Mouse (Mus musculus): ENCODE measurements at regions not wholly inside any gene's neighbourhood (a gene's known extent, or its start where the extent isn't known, plus 50 kb on each side); places are given as distances from the start of the nearest gene placed in this dataset.

GRCm38 (mm10) chr15:87108411-87108810, 435.7 kb upstream of the Fam19a5 start:
- H3K27me3 ChIP-seq (ENCODE audit: control insufficient read depth, insufficient read depth, low read depth, low read length), result no peaks in the 10 kb centered on the region
- no peaks in the 10 kb centered on the region for H3K36me3 ChIP-seq (ENCODE audit: control insufficient read depth, insufficient read depth)
- H3K9ac ChIP-seq (ENCODE audit: low read depth, low read length), result no peak overlapping the region
- no peaks in the 10 kb centered on the region for H3K9me3 ChIP-seq (replicated peaks; ENCODE audit: control insufficient read depth, low read length)
- H3K4me2 ChIP-seq (ENCODE audit: low read depth, low read length), result no peak overlapping the region
- H3K4me1 ChIP-seq (ENCODE audit: control insufficient read depth, low read depth, low read length), result no peaks in the 10 kb centered on the region
- H3K4me3 ChIP-seq (ENCODE audit: low read depth, low read length), result no peak overlapping the region
- WGBS (ENCODE audit: insufficient replicate concordance), result 43% methylated on average over 7 of the region's 7 CpGs
- ATAC-seq (ENCODE audit: low read depth), result no peak
- no peak overlapping the region for H3K27ac ChIP-seq (ENCODE audit: low read length)

DNA sequence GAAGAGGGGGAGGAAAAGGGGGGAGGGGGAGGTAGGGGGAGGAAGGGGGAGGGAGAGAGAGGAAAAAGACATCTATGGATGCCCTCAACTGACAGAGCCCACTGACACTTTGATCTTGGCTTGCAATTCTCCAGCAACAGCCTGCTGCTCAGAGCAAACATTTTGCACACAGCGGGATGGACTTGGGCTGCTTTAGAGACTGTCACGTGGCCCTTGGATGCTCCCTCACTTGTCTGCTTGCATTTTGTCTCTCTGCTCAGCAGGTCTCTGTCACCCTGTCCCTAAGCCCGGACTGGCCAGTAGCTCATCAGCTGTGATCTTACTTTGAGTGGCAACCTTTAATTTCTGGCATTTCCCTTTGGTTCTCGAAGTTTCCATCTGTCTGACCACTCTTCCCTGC, 421.4 kb upstream of the Fam19a5 start:
- WGBS (ENCODE audit: insufficient replicate concordance), result 15% methylated on average over 4 of the region's 4 CpGs
- ATAC-seq (ENCODE audit: low read depth), result no peak

DNA sequence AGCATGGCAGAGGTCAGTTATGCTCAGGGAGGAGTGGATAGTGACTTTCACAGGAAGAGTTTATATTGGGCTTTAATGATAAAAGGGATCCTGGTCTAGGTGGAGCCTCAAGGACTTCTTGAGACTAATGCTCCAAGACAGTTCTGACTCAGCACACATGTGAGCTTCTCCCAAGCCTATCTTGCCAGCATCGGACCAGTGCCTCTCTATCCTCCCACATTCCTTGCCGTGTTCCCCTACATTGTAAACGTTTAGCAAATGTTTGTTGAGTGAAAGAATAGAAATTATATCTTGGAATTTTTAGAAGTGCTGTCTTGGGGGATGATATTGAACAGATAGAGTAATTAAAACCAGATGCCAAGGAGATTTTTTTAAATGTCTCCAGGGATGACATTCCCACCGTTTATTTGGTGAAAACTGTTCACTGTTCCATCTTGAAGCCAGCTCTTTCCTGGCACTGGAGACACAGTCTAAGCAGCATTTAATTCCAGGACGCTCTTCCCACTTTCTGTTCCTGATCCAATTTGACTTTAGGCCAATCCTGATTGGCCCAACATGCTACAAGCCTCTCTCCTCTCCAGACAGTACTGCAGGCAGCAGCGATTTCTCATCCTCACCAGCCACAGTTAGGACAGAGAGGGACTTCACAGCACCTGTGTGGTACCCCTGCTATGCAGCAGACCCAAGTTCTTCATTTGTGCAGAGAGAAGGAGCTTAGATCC, 418.5 kb upstream of the Fam19a5 start:
- 42% methylated on average over 6 of the region's 6 CpGs for WGBS (ENCODE audit: insufficient replicate concordance)
- H3K36me3 ChIP-seq (ENCODE audit: control insufficient read depth, insufficient read depth), result no peaks in the 10 kb centered on the region
- no peaks in the 10 kb centered on the region for H3K27me3 ChIP-seq (ENCODE audit: control insufficient read depth, insufficient read depth, low read depth, low read length)
- H3K9ac ChIP-seq (ENCODE audit: low read depth, low read length), result no peak overlapping the region
- no peaks in the 10 kb centered on the region for H3K9me3 ChIP-seq (replicated peaks; ENCODE audit: control insufficient read depth, low read length)
- H3K4me3 ChIP-seq (ENCODE audit: low read depth, low read length), result no peak overlapping the region
- ATAC-seq (ENCODE audit: low read depth), result no peak
- H3K4me2 ChIP-seq (ENCODE audit: low read depth, low read length), result no peak overlapping the region
- no peaks in the 10 kb centered on the region for H3K4me1 ChIP-seq (ENCODE audit: control insufficient read depth, low read depth, low read length)
- H3K27ac ChIP-seq (ENCODE audit: low read length), result no peak overlapping the region

More for the DNA sequence above, 421.4 kb upstream of the Fam19a5 start:
- no peak overlapping the region for H3K9ac ChIP-seq (ENCODE audit: low read depth, low read length)
- no peaks in the 10 kb centered on the region for H3K4me1 ChIP-seq (ENCODE audit: control insufficient read depth, low read depth, low read length)
- H3K36me3 ChIP-seq (ENCODE audit: control insufficient read depth, insufficient read depth), result no peaks in the 10 kb centered on the region
- H3K27me3 ChIP-seq (ENCODE audit: control insufficient read depth, insufficient read depth, low read depth, low read length), result no peaks in the 10 kb centered on the region
- no peak overlapping the region for H3K27ac ChIP-seq (ENCODE audit: low read length)
- no peak overlapping the region for H3K4me3 ChIP-seq (ENCODE audit: low read depth, low read length)
- no peaks in the 10 kb centered on the region for H3K9me3 ChIP-seq (replicated peaks; ENCODE audit: control insufficient read depth, low read length)
- H3K4me2 ChIP-seq (ENCODE audit: low read depth, low read length), result no peak overlapping the region

- H3K36me3 ChIP-seq (ENCODE audit: control insufficient read depth, insufficient read depth), result no peaks in the 10 kb centered on the region
- no peaks in the 10 kb centered on the region for H3K27me3 ChIP-seq (ENCODE audit: control insufficient read depth, insufficient read depth, low read depth, low read length)
- H3K27ac ChIP-seq (ENCODE audit: low read length), result no peak overlapping the region
- no peaks in the 10 kb centered on the region for H3K4me1 ChIP-seq (ENCODE audit: control insufficient read depth, low read depth, low read length)
- no peak overlapping the region for H3K4me2 ChIP-seq (ENCODE audit: low read depth, low read length)
- ATAC-seq (ENCODE audit: low read depth), result no peak
- no peaks in the 10 kb centered on the region for H3K9me3 ChIP-seq (replicated peaks; ENCODE audit: control insufficient read depth, low read length)
- no peak overlapping the region for H3K4me3 ChIP-seq (ENCODE audit: low read depth, low read length)
- no peak overlapping the region for H3K9ac ChIP-seq (ENCODE audit: low read depth, low read length)
Observed at GRCm38 (mm10) chr15:87138870-87139269, 405.2 kb upstream of the Fam19a5 start.

- Histone ChIP-seq H3K9me3 (replicated peaks; ENCODE audit: control insufficient read depth, low read length) (no peaks in the 10 kb centered on the region; the same call in 1 of the 2 replicates), H3K4me1 (ENCODE audit: control insufficient read depth, low read depth, low read length) (no peaks in the 10 kb centered on the region), H3K4me3 (ENCODE audit: low read depth, low read length) (no peak overlapping the region), H3K27me3 (ENCODE audit: control insufficient read depth, insufficient read depth, low read depth, low read length) (no peaks in the 10 kb centered on the region), H3K4me2 (ENCODE audit: low read depth, low read length) (no peak overlapping the region), H3K27ac (ENCODE audit: low read length) (no peak overlapping the region), H3K36me3 (ENCODE audit: control insufficient read depth, insufficient read depth) (no peaks in the 10 kb centered on the region), H3K9ac (ENCODE audit: low read depth, low read length) (no peak overlapping the region)
- ATAC-seq (ENCODE audit: low read depth), result no peak
- WGBS (ENCODE audit: insufficient replicate concordance), result 62% methylated on average over 5 of the region's 5 CpGs
Observed at GRCm38 (mm10) chr15:87169136-87169535, 375.0 kb upstream of the Fam19a5 start.

GRCm38 (mm10) chr15:87170890-87171289, 373.2 kb upstream of the Fam19a5 start:
- no peak for ATAC-seq (ENCODE audit: low read depth)

GRCm38 (mm10) chr15:87173096-87173495, 371.0 kb upstream of the Fam19a5 start:
- Histone ChIP-seq H3K4me3 (ENCODE audit: low read depth, low read length) (no peak overlapping the region), H3K27me3 (ENCODE audit: control insufficient read depth, insufficient read depth, low read depth, low read length) (no peaks in the 10 kb centered on the region), H3K36me3 (ENCODE audit: control insufficient read depth, insufficient read depth) (no peaks in the 10 kb centered on the region), H3K4me2 (ENCODE audit: low read depth, low read length) (no peak overlapping the region), H3K27ac (ENCODE audit: low read length) (no peak overlapping the region), H3K9me3 (replicated peaks; ENCODE audit: control insufficient read depth, low read length) (no peaks in the 10 kb centered on the region), H3K9ac (ENCODE audit: low read depth, low read length) (no peak overlapping the region), H3K4me1 (ENCODE audit: control insufficient read depth, low read depth, low read length) (no peaks in the 10 kb centered on the region)
- 60% methylated on average over 2 of the region's 2 CpGs for WGBS (ENCODE audit: insufficient replicate concordance)
- ATAC-seq (ENCODE audit: low read depth), result no peak

More at GRCm38 (mm10) chr15:87170890-87171289, 373.2 kb upstream of the Fam19a5 start:
- H3K4me1 ChIP-seq (ENCODE audit: control insufficient read depth, low read depth, low read length), result no peaks in the 10 kb centered on the region
- H3K36me3 ChIP-seq (ENCODE audit: control insufficient read depth, insufficient read depth), result no peaks in the 10 kb centered on the region
- H3K4me3 ChIP-seq (ENCODE audit: low read depth, low read length), result no peak overlapping the region
- no peaks in the 10 kb centered on the region; the same call in 1 of the 2 replicates for H3K9me3 ChIP-seq (replicated peaks; ENCODE audit: control insufficient read depth, low read length)
- 45% methylated on average over 4 of the region's 4 CpGs for WGBS (ENCODE audit: insufficient replicate concordance)
- no peak overlapping the region for H3K4me2 ChIP-seq (ENCODE audit: low read depth, low read length)
- H3K9ac ChIP-seq (ENCODE audit: low read depth, low read length), result no peak overlapping the region
- no peaks in the 10 kb centered on the region for H3K27me3 ChIP-seq (ENCODE audit: control insufficient read depth, insufficient read depth, low read depth, low read length)
- H3K27ac ChIP-seq (ENCODE audit: low read length), result no peak overlapping the region

DNA sequence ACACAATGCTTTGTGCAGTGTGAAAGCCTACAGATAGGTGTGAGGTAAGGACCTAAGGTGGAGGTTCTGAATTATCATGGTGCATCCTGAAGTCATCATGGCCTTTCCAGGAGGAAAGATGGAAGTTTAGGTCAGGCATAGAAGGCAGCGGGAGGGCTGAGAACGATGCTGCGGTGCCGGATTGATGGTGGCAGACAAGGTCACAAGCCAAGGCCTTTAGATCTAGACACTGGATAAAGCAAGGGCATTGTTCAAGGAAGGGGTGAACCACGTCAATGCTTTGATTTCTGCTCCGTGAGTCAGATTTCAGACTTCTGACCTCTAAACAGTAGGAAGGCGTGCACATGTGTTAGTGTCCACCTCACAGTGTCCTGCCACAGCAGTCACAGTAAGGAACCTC, 365.5 kb upstream of the Fam19a5 start:
- ATAC-seq (ENCODE audit: low read depth), result no peak

GRCm38 (mm10) chr15:87180836-87181235, 363.3 kb upstream of the Fam19a5 start:
- H3K9me3 ChIP-seq (replicated peaks; ENCODE audit: control insufficient read depth, low read length), result no peaks in the 10 kb centered on the region
- no peak overlapping the region for H3K27ac ChIP-seq (ENCODE audit: low read length)
- WGBS (ENCODE audit: insufficient replicate concordance), result 37% methylated on average over 1 of the region's 1 CpGs
- ATAC-seq (ENCODE audit: low read depth), result no peak
- no peak overlapping the region for H3K9ac ChIP-seq (ENCODE audit: low read depth, low read length)
- no peaks in the 10 kb centered on the region for H3K36me3 ChIP-seq (ENCODE audit: control insufficient read depth, insufficient read depth)
- H3K4me3 ChIP-seq (ENCODE audit: low read depth, low read length), result no peak overlapping the region
- no peak overlapping the region for H3K4me2 ChIP-seq (ENCODE audit: low read depth, low read length)
- no peaks in the 10 kb centered on the region for H3K27me3 ChIP-seq (ENCODE audit: control insufficient read depth, insufficient read depth, low read depth, low read length)
- no peaks in the 10 kb centered on the region for H3K4me1 ChIP-seq (ENCODE audit: control insufficient read depth, low read depth, low read length)

More for the DNA sequence above, 365.5 kb upstream of the Fam19a5 start:
- no peaks in the 10 kb centered on the region for H3K9me3 ChIP-seq (replicated peaks; ENCODE audit: control insufficient read depth, low read length)
- no peak overlapping the region for H3K4me2 ChIP-seq (ENCODE audit: low read depth, low read length)
- WGBS (ENCODE audit: insufficient replicate concordance), result 58% methylated on average over 7 of the region's 7 CpGs
- no peak overlapping the region for H3K9ac ChIP-seq (ENCODE audit: low read depth, low read length)
- H3K36me3 ChIP-seq (ENCODE audit: control insufficient read depth, insufficient read depth), result no peaks in the 10 kb centered on the region
- H3K4me3 ChIP-seq (ENCODE audit: low read depth, low read length), result no peak overlapping the region
- no peaks in the 10 kb centered on the region for H3K27me3 ChIP-seq (ENCODE audit: control insufficient read depth, insufficient read depth, low read depth, low read length)
- H3K4me1 ChIP-seq (ENCODE audit: control insufficient read depth, low read depth, low read length), result no peaks in the 10 kb centered on the region
- H3K27ac ChIP-seq (ENCODE audit: low read length), result no peak overlapping the region

All from liver, embryonic 16.5 days (tissue).